Mouse (Mus musculus) heart, embryonic 14.5 days (tissue): ENCODE measurements around the gene Olfr1368. TPM values are rescaled to one million over a fixed set of nuclear protein-coding genes. Genes with fewer than 3 reads are reported as not detected.

Experiments used
- ATAC-seq: fragments of 200-750 bp; cut with Nextera tagmentation; 2 replicates; pipeline ENCODE4 v1.8.0; 2017; ENCODE audit warnings: low read depth, moderate TSS enrichment; ENCODE audit not compliant: insufficient number of reproducible peaks, insufficient read depth, low FRiP score
- H3K27ac ChIP-seq, 2 experiments: fragments of 200-500 bp in 1 of 2; fragments of 300-500 bp in 1 of 2; sonication (generic) in 1 of 2; replicated peaks in 1 of 2; 2 replicates each; pipeline ENCODE4 v1.5.1; 2012 to 2014; ENCODE audit warnings: low read depth in 2 of 2, low read length in 2 of 2, control low read depth in 1 of 2, mild to moderate bottlenecking in 1 of 2, mixed read lengths in 1 of 2; ENCODE audit not compliant: control insufficient read depth in 1 of 2, insufficient read depth in 1 of 2
- H3K27me3 ChIP-seq: fragments of 300-500 bp; sonication (generic); 2 replicates; pipeline ENCODE4 v1.6.1; 2014; ENCODE audit warnings: mild to moderate bottlenecking, low read length, control low read depth; ENCODE audit not compliant: control insufficient read depth, insufficient read depth
- H3K36me3 ChIP-seq: fragments of 300-500 bp; sonication (generic); 2 replicates; pipeline ENCODE4 v1.6.1; 2014; ENCODE audit warnings: mild to moderate bottlenecking, control low read depth, low read length, mixed read lengths; ENCODE audit not compliant: control insufficient read depth, insufficient read depth
- H3K4me1 ChIP-seq, 2 experiments: fragments of 200-500 bp in 1 of 2; fragments of 300-500 bp in 1 of 2; sonication (generic) in 1 of 2; 2 replicates each; pipeline ENCODE4 v1.6.1; 2012 to 2014; ENCODE audit warnings: low read length in 2 of 2, control low read depth in 1 of 2, mixed read lengths in 1 of 2; ENCODE audit not compliant: control insufficient read depth in 2 of 2, insufficient read depth in 2 of 2
- H3K4me2 ChIP-seq: fragments of 300-500 bp; sonication (generic); 2 replicates; pipeline ENCODE4 v1.6.1; 2014; ENCODE audit warnings: mild to moderate bottlenecking, low read length
- H3K4me3 ChIP-seq, 2 experiments: fragments of 200-500 bp in 1 of 2; fragments of 300-500 bp in 1 of 2; sonication (generic) in 1 of 2; 2 replicates each; pipeline ENCODE4 v1.5.1; 2012 to 2014; ENCODE audit warnings: low read length in 2 of 2, mild to moderate bottlenecking in 2 of 2, control low read depth in 1 of 2, low read depth in 1 of 2, moderate library complexity in 1 of 2; ENCODE audit not compliant: control insufficient read depth in 1 of 2, insufficient read depth in 1 of 2
- H3K9ac ChIP-seq: fragments of 300-500 bp; sonication (generic); 2 replicates; pipeline ENCODE4 v1.6.1; 2014; ENCODE audit warnings: mild to moderate bottlenecking, low read length
- H3K9me3 ChIP-seq: fragments of 300-500 bp; sonication (generic); 2 replicates; pipeline ENCODE4 v1.6.1; 2016; ENCODE audit warnings: low read length, control low read depth; ENCODE audit not compliant: control insufficient read depth
- WGBS: fragments of 180-500 bp; shearing (Covaris S2); extraction: QIAGEN DNeasy Blood & Tissue Kit; methylation state at CpG from one replicate; pipeline ENCODE4 v1.1.7; 2014; 5-methylcytosine and 5-hydroxymethylcytosine counted together
- polyA plus RNA-seq: library from polyadenylated mRNA; unstranded; fragments of >200 nt; fragmentation: Nextera tagmentation; extraction: Ambion mirVana; gene quantifications from 2 replicates; pipeline ENCODE4 v1.2.1, GENCODE M21; 2014

Gene Olfr1368
- polyA plus RNA-seq, 1 experiment from 2014 or later = not detected

- Histone ChIP-seq H3K27me3 (no peaks in the 10 kb centered on the region), H3K9ac (no peak overlapping the region), H3K27ac (no peak overlapping the region), H3K36me3 (no peaks in the 10 kb centered on the region), H3K4me1 (peaks cover 0 to 2% of the 10 kb centered on the region in 2 experiments; a peak in 1 of 4 replicates), H3K9me3 (no peaks in the 10 kb centered on the region), H3K4me3 (no peak overlapping the region), H3K4me2 (no peak overlapping the region)
- WGBS = 62% methylated on average over 3 of the region's 3 CpGs
- ATAC-seq = no peak; the same call in 1 of the 2 replicates
Measured at GRCm38 (mm10) chr13:21109759-21110158, 35.9 kb downstream of the Olfr1368 start.

Other genes starting within 250 kb of the Olfr1368 start
- gene Olfr1370, start 70.9 kb downstream of the Olfr1368 start, polyA plus RNA-seq = not detected in 2 replicates
- gene Olfr1369-ps1, start 34.4 kb downstream of the Olfr1368 start, polyA plus RNA-seq = not detected in 2 replicates
- gene Olfr263, start 16.2 kb downstream of the Olfr1368 start, polyA plus RNA-seq = not detected in 2 replicates
- gene Trim27, start 33.6 kb upstream of the Olfr1368 start, polyA plus RNA-seq = 71.9 and 80.1 TPM in 2 replicates
- not detected in 2 replicates for gene Gpx5, start 146.9 kb upstream of the Olfr1368 start, polyA plus RNA-seq
- not detected in 2 replicates for gene Gpx6, start 166.3 kb upstream of the Olfr1368 start, polyA plus RNA-seq
- not detected in 2 replicates for gene Olfr1367, start 201.0 kb upstream of the Olfr1368 start, polyA plus RNA-seq
- gene Zscan12, start 217.0 kb upstream of the Olfr1368 start, polyA plus RNA-seq = 6.9 and 8.1 TPM in 2 replicates